Mouse (Mus musculus) testis, adult 2 months (tissue): ENCODE measurements around the gene Lpin3. TPM values are rescaled to one million over a fixed set of nuclear protein-coding genes. Genes with fewer than 3 reads are reported as not detected.

Source experiments
- H3K27ac ChIP-seq: fragments of 200-500 bp; 2 replicates; pipeline ENCODE4 v1.5.1; 2012; ENCODE audit warnings: low read depth, low read length; ENCODE audit not compliant: control insufficient read depth, insufficient read depth
- H3K27me3 ChIP-seq: fragments of 200-500 bp; 2 replicates; pipeline ENCODE4 v1.6.1; 2012; ENCODE audit warnings: mild to moderate bottlenecking, low read length, moderate library complexity; ENCODE audit not compliant: control insufficient read depth, insufficient read depth
- H3K36me3 ChIP-seq: fragments of 200-500 bp; 2 replicates; pipeline ENCODE4 v1.6.1; 2012; ENCODE audit warnings: mild to moderate bottlenecking, low read length; ENCODE audit not compliant: control insufficient read depth, insufficient read depth
- H3K4me1 ChIP-seq: fragments of 200-500 bp; 2 replicates; pipeline ENCODE4 v1.6.1; 2012; ENCODE audit warnings: low read length; ENCODE audit not compliant: control insufficient read depth, insufficient read depth
- H3K4me3 ChIP-seq: fragments of 200-500 bp; 2 replicates; pipeline ENCODE4 v1.5.1; 2012; ENCODE audit warnings: low read depth, mild to moderate bottlenecking, low read length, moderate library complexity, mixed read lengths; ENCODE audit not compliant: control insufficient read depth
- CTCF ChIP-seq: fragments of 200-500 bp; IDR thresholded peaks from 2 replicates; pipeline ENCODE4 v1.5.1; 2012; ENCODE audit warnings: low read depth, mild to moderate bottlenecking, inconsistent platforms, low read length, moderate library complexity; ENCODE audit not compliant: control insufficient read depth, insufficient read depth, insufficient replicate concordance
- POLR2A ChIP-seq: fragments of 200-500 bp; IDR thresholded peaks from 2 replicates; pipeline ENCODE4 v1.6.1; 2012; ENCODE audit warnings: low read depth, mild to moderate bottlenecking, inconsistent platforms, low read length, moderate library complexity; ENCODE audit not compliant: control insufficient read depth
- polyA plus RNA-seq: library from polyadenylated mRNA; depleted of rRNA; stranded (reverse); fragments of >200 nt; gene quantifications from 2 replicates; pipeline ENCODE4 v1.2.3, GENCODE M21; 2012

Gene Lpin3
- polyA plus RNA-seq, 1 experiment = 6.4 TPM

DNA sequence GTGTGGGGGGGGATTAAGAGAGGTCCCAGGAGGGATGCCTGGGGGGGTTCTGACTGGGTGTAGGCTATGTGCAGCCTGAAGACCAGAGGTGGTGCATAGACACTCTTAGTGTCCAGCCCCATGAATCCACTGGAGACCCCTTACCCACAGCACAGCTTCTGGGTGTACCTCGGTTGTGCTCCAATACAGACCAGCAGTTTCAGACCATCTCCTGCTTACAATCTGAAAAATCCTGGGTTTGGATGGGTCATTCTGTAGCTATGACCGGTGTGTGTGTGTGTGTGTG, 38.4 kb downstream of the Lpin3 start:
- Histone ChIP-seq H3K27ac (no peak overlapping the region), H3K4me1 (peaks cover 17% of the 10 kb centered on the region), H3K36me3 (no peaks in the 10 kb centered on the region), H3K4me3 (no peak overlapping the region), H3K27me3 (no peaks in the 10 kb centered on the region)
- TF ChIP-seq POLR2A (no peak), CTCF (no peak)

GRCm38 (mm10) chr2:160921285-160921684, 40.8 kb downstream of the Lpin3 start:
- H3K36me3 ChIP-seq = no peaks in the 10 kb centered on the region
- H3K4me3 ChIP-seq = no peak overlapping the region
- TF ChIP-seq CTCF (no peak), POLR2A (no peak)
- H3K27ac ChIP-seq = no peak overlapping the region
- H3K27me3 ChIP-seq = no peaks in the 10 kb centered on the region
- H3K4me1 ChIP-seq = peaks cover 14% of the 10 kb centered on the region

DNA sequence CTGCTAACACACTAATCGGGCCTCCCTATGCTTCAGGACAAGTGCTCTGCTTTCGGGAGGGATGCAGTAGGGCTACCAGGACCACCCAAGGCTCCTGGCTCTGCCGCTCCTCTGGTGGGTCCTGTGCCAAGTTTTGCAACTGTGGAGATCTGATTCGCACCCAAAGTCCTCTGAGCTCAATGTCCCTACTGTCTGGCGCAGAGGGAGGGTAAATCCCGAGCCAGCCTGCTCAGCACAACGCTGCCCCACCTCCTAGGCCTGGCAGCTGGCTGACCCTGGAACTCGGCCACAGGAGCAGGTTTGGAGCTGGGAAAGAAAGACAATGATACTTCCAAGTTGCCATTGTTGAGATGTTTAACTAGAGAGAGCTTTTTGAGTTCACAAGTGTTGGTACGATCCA, 44.7 kb downstream of the Lpin3 start:
- Histone ChIP-seq H3K4me1 (peaks cover 3% of the 10 kb centered on the region; the same call in 1 of the 2 replicates), H3K4me3 (no peak overlapping the region), H3K27ac (no peak overlapping the region), H3K36me3 (no peaks in the 10 kb centered on the region), H3K27me3 (no peaks in the 10 kb centered on the region)
- no peak for TF ChIP-seq POLR2A
- no peak for TF ChIP-seq CTCF

- H3K36me3 ChIP-seq = no peaks in the 10 kb centered on the region
- H3K27ac ChIP-seq = no peak overlapping the region
- TF ChIP-seq CTCF (no peak), POLR2A (no peak)
- H3K4me1 ChIP-seq = no peaks in the 10 kb centered on the region
- no peak overlapping the region for H3K4me3 ChIP-seq
- H3K27me3 ChIP-seq = no peaks in the 10 kb centered on the region
Observed at GRCm38 (mm10) chr2:160931378-160931777, 50.9 kb downstream of the Lpin3 start.

- Histone ChIP-seq H3K27me3 (no peaks in the 10 kb centered on the region), H3K36me3 (no peaks in the 10 kb centered on the region), H3K4me1 (no peaks in the 10 kb centered on the region), H3K4me3 (no peak overlapping the region), H3K27ac (no peak overlapping the region)
- TF ChIP-seq CTCF (no peak), POLR2A (no peak)
Observed at GRCm38 (mm10) chr2:160932325-160932724, 51.9 kb downstream of the Lpin3 start.

DNA sequence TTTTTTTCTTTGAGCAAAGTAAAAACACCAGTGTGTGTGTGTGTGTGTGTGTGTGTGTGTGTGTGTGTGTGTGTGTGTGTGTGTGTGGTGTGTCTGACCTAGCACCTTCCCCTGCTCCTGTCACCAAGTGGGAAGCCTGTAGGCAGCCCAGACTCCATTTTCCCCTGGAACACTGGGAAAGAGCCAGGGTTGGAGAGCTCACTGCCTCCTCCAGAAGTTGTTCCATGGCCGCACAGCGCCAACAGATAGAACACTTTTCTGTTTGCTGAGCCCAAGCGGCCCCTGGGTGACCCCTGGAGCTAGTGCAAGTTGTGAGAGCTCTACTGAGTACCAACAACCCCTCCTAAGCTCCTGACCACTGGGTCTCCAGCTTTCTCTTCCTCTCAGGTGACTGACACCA, 52.5 kb downstream of the Lpin3 start:
- H3K27ac ChIP-seq = no peak overlapping the region
- no peaks in the 10 kb centered on the region for H3K36me3 ChIP-seq
- no peak overlapping the region for H3K4me3 ChIP-seq
- TF ChIP-seq CTCF (no peak), POLR2A (no peak)
- H3K4me1 ChIP-seq = no peaks in the 10 kb centered on the region
- H3K27me3 ChIP-seq = no peaks in the 10 kb centered on the region

GRCm38 (mm10) chr2:160933890-160934289, 53.4 kb downstream of the Lpin3 start:
- Histone ChIP-seq H3K27me3 (no peaks in the 10 kb centered on the region), H3K4me3 (no peak overlapping the region), H3K27ac (no peak overlapping the region), H3K36me3 (no peaks in the 10 kb centered on the region), H3K4me1 (no peaks in the 10 kb centered on the region)
- TF ChIP-seq POLR2A (no peak), CTCF (peak; percentile 48; the same call in 1 of the 2 replicates)

GRCm38 (mm10) chr2:160934451-160934850, 54.0 kb downstream of the Lpin3 start:
- no peaks in the 10 kb centered on the region for H3K36me3 ChIP-seq
- no peak overlapping the region for H3K27ac ChIP-seq
- H3K27me3 ChIP-seq = no peaks in the 10 kb centered on the region
- TF ChIP-seq POLR2A = no peak
- no peak for TF ChIP-seq CTCF
- H3K4me1 ChIP-seq = no peaks in the 10 kb centered on the region
- no peak overlapping the region for H3K4me3 ChIP-seq
